Mouse (Mus musculus): ENCODE measurements around the gene Arap1. TPM values are rescaled to one million over a fixed set of nuclear protein-coding genes. Genes with fewer than 3 reads are reported as not detected.
A peak's percentile ranks its signal among the peaks of the same experiment; 100 is the strongest.

Gene Arap1
- total and polyA plus RNA-seq, 2 experiments from 2014 or later: 10.5 to 14.3 TPM

DNA sequence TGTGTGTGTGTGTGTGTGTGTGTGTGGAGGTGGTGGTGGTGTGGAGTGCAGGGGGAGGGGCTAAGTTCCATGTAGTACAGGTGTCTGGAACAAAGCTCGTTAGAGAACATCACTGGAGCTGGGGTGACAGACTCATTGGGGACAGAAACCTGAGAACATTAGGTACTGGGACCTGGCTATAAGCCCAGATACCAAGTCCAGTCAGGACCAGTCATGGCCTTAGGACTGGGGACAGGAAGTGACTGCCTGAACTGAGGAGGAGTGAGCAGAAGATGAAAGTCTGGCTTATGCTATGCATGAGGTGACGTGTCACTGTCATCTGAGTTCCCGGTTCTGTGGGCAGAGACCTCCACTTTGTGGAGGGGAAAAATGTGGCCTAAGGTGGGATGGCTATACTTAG is 12.5 kb downstream of the Arap1 start:
- Histone ChIP-seq H3K27ac (ENCODE audit: low read depth, low read length) (no peak overlapping the region), H3K9ac (no peak overlapping the region), H3K4me1 (ENCODE audit: insufficient read depth) (no peaks in the 10 kb centered on the region), H3K4me2 (ENCODE audit: low read depth) (no peak overlapping the region), H3K36me3 (ENCODE audit: insufficient read depth) (no peaks in the 10 kb centered on the region), H3K4me3 (ENCODE audit: low read depth, low read length) (no peak overlapping the region), H3K27me3 (ENCODE audit: insufficient read depth, low read length) (no peaks in the 10 kb centered on the region), H3K9me3 (ENCODE audit: low read length) (no peaks in the 10 kb centered on the region)
- no peak for ATAC-seq
- no peak for DNase-seq
- no peak for TF ChIP-seq CTCF (IDR thresholded peaks at IDR 0.05; ENCODE audit: low read depth)
- WGBS: 77% methylated on average over 3 of the region's 3 CpGs

DNA sequence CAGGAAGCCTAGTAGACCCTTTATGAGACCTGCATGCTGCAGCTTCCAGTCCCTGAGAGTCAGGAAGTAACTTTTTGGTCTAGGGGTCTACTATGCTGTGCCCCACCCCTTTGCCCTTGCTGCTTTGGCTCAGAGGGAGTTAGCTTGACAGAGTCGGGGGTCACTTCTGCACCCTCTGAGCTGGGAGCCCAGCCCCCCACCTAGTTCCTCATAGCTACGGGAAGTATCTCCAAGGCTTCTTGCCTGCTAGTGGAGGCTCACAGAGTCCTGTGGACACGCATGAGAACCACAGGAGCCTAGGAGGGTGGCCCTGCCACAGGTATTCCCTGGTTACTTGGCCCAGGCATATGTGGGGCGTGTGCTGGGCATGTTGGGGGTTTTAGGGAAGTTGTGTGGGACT is 13.2 kb downstream of the Arap1 start:
- H3K27me3 ChIP-seq (ENCODE audit: insufficient read depth, low read length): no peaks in the 10 kb centered on the region
- no peak overlapping the region for H3K4me2 ChIP-seq (ENCODE audit: low read depth)
- H3K36me3 ChIP-seq (ENCODE audit: insufficient read depth): no peaks in the 10 kb centered on the region
- no peak overlapping the region for H3K9ac ChIP-seq
- 88% methylated on average over 4 of the region's 4 CpGs for WGBS
- TF ChIP-seq CTCF (IDR thresholded peaks at IDR 0.05; ENCODE audit: low read depth): no peak
- no peaks in the 10 kb centered on the region for H3K4me1 ChIP-seq (ENCODE audit: insufficient read depth)
- no peak overlapping the region for H3K27ac ChIP-seq (ENCODE audit: low read depth, low read length)
- DNase-seq (no peak), ATAC-seq (no peak)
- no peaks in the 10 kb centered on the region for H3K9me3 ChIP-seq (ENCODE audit: low read length)
- H3K4me3 ChIP-seq (ENCODE audit: low read depth, low read length): no peak overlapping the region

DNA sequence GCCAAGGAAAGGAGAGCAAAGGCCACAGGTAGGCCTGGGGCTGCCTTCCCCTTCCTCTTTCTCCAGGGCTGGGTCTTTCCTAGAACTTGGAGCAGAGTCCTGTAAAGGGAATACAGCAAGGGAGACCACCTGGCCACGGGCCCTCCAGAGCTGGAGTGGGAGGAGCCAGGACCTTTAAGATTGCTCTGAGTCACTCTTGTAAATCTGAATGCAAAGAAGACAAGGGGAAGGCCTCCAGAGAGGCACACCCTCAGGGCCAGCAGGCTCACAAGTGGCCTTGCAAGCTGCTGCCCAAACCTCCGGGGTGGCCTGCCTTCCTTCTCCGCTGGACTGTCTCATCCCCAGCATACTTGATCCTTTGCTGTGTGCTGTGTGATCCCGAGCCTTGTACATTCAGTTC is 13.9 kb downstream of the Arap1 start:
- Histone ChIP-seq H3K4me3 (ENCODE audit: low read depth, low read length) (no peak overlapping the region), H3K27ac (ENCODE audit: low read depth, low read length) (no peak overlapping the region), H3K4me1 (ENCODE audit: insufficient read depth) (no peaks in the 10 kb centered on the region), H3K36me3 (ENCODE audit: insufficient read depth) (no peaks in the 10 kb centered on the region), H3K27me3 (ENCODE audit: insufficient read depth, low read length) (no peaks in the 10 kb centered on the region), H3K9me3 (ENCODE audit: low read length) (no peaks in the 10 kb centered on the region), H3K9ac (no peak overlapping the region), H3K4me2 (ENCODE audit: low read depth) (no peak overlapping the region)
- ATAC-seq (no peak), DNase-seq (no peak)
- TF ChIP-seq CTCF (IDR thresholded peaks at IDR 0.05; ENCODE audit: low read depth): no peak
- 68% methylated on average over 4 of the region's 4 CpGs for WGBS

DNA sequence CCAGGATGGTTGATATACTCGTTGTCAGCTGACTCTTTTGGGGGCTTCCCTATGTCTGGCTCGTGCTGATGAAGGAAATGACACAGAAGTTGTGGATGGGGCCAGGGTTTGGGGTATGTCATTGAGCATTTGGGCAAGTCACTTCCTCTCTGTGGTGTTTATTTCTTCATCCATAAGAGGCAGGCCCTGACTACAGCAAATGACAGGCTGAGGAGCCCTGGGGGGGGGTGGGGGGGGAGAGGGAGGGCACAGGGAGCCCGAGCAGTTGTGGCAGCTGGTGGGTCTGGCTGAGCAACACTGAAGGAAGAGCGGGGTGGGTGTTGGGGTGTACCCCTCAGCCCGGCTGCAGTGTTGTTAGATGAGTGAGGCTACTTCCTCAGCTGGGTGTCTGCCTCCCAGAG is 14.9 kb downstream of the Arap1 start:
- Histone ChIP-seq H3K9ac (no peak overlapping the region), H3K4me2 (ENCODE audit: low read depth) (no peak overlapping the region), H3K27me3 (ENCODE audit: insufficient read depth, low read length) (no peaks in the 10 kb centered on the region), H3K4me1 (ENCODE audit: insufficient read depth) (no peaks in the 10 kb centered on the region), H3K27ac (ENCODE audit: low read depth, low read length) (no peak overlapping the region), H3K9me3 (ENCODE audit: low read length) (no peaks in the 10 kb centered on the region), H3K36me3 (ENCODE audit: insufficient read depth) (no peaks in the 10 kb centered on the region), H3K4me3 (ENCODE audit: low read depth, low read length) (no peak overlapping the region)
- ATAC-seq (no peak), DNase-seq (no peak)
- 74% methylated on average over 5 of the region's 5 CpGs for WGBS
- TF ChIP-seq CTCF (IDR thresholded peaks at IDR 0.05; ENCODE audit: low read depth): no peak

DNA sequence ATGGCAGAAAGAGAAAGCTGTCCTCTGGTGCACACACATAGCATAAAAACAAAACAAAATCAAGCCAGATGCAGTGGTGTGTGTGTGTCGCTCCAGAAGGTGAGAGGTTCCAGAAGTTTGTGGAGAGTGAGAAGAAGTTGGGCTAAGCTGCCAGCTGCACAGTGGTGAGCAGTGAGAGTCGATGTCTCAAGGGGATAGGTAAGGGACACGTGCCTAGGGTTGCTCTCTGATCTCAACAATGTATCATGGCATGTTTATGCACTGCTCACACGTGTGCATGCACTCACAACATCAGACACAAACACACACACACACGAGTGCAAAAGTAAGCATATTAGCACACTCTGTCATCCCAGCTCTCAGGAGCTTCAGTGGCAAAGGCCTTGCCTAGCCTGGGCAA is 16.0 kb downstream of the Arap1 start:
- Histone ChIP-seq H3K27ac (ENCODE audit: low read depth, low read length) (no peak overlapping the region), H3K4me1 (ENCODE audit: insufficient read depth) (no peaks in the 10 kb centered on the region), H3K4me3 (ENCODE audit: low read depth, low read length) (no peak overlapping the region), H3K27me3 (ENCODE audit: insufficient read depth, low read length) (no peaks in the 10 kb centered on the region), H3K4me2 (ENCODE audit: low read depth) (no peak overlapping the region), H3K36me3 (ENCODE audit: insufficient read depth) (no peaks in the 10 kb centered on the region), H3K9me3 (ENCODE audit: low read length) (no peaks in the 10 kb centered on the region), H3K9ac (no peak overlapping the region)
- WGBS: 80% methylated on average over 5 of the region's 5 CpGs
- TF ChIP-seq CTCF (IDR thresholded peaks at IDR 0.05; ENCODE audit: low read depth): no peak
- ATAC-seq: no peak
- no peak for DNase-seq

DNA sequence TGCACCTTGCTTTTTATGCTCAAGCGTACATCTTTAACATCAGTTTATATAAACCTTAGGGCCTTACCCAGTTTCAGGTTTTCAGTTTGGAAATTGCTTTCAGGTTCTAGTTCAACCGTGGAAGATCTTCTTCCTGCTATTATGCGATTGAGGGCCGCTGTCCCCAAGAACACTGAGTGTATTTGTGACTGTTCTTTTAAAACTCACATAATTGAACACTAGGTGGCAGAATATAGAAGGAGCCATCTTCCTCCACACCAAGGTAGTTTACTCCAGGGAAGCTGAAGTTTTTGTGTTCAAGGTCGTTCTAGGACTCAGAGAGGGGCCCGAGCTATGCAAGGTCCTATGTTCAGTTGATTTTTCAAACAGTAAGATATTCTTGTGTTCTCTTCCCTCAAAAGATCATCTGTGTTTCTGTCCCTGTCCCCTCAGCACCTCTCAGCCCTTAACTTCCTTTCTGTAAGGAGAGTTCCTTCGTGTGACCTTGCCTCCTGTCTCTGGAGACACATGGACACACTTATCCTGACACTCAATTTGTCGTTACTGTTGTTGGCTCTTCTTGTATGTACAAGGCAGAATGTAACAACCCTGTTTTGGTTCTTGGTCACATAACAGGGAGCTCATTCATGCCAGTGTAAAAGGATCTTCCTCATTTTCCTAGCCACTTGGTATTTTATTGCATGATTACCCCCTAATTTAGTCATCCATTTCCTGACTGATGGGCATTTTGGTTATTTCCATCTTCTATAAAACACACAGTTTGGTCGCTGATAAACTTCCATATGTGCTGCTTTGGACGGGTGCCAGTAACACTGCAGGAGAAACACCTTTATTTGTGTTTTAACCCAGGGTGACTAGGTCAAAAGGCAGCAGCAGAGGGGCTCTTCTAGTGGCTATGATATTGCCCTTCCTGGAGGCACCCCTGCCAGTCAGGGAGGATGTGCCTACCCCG is 20.3 kb downstream of the Arap1 start:
- Histone ChIP-seq H3K27me3 (ENCODE audit: insufficient read depth, low read length) (no peaks in the 10 kb centered on the region), H3K9ac (no peak overlapping the region), H3K4me2 (ENCODE audit: low read depth) (no peak overlapping the region), H3K4me1 (ENCODE audit: insufficient read depth) (no peaks in the 10 kb centered on the region), H3K4me3 (ENCODE audit: low read depth, low read length) (no peak overlapping the region), H3K27ac (ENCODE audit: low read depth, low read length) (no peak overlapping the region), H3K36me3 (ENCODE audit: insufficient read depth) (no peaks in the 10 kb centered on the region), H3K9me3 (ENCODE audit: low read length) (no peaks in the 10 kb centered on the region)
- ATAC-seq: no peak
- no peak for DNase-seq
- TF ChIP-seq CTCF (IDR thresholded peaks at IDR 0.05; ENCODE audit: low read depth): peak; percentile 38
- 61% methylated on average over 11 of the region's 11 CpGs for WGBS

DNA sequence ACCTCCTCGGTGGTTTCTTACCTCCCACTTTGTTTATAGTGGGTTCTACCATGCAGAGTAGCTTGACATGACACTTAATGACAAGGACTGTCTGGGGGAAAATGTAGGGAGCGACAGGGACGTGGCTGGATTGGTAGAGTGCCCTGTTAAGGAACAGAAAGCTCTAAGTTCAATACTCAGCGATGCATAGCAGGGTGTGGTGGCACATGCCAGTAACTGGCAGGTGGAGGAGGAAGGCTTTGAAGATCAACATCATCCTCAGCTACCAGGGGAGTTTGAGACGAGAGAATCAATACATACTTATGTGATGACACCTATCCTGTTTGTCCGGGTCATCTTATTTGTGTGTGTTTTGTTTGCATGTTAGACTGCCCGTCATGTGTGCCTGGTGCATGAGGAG is 21.8 kb downstream of the Arap1 start:
- Histone ChIP-seq H3K4me2 (ENCODE audit: low read depth) (no peak overlapping the region), H3K4me3 (ENCODE audit: low read depth, low read length) (no peak overlapping the region)

More for the DNA sequence above, 21.8 kb downstream of the Arap1 start:
- no peak for TF ChIP-seq CTCF (IDR thresholded peaks at IDR 0.05; ENCODE audit: low read depth)
- H3K9me3 ChIP-seq (ENCODE audit: low read length): no peaks in the 10 kb centered on the region
- H3K27me3 ChIP-seq (ENCODE audit: insufficient read depth, low read length): no peaks in the 10 kb centered on the region
- DNase-seq: no peak
- H3K36me3 ChIP-seq (ENCODE audit: insufficient read depth): no peaks in the 10 kb centered on the region
- no peak for ATAC-seq
- 75% methylated on average over 7 of the region's 7 CpGs for WGBS
- H3K4me1 ChIP-seq (ENCODE audit: insufficient read depth): no peaks in the 10 kb centered on the region
- no peak overlapping the region for H3K27ac ChIP-seq (ENCODE audit: low read depth, low read length)
- no peak overlapping the region for H3K9ac ChIP-seq
